Mouse (Mus musculus): ENCODE measurements around the gene Ctla2a.
"Not testable (repeated sequence)": the region's sequence is repeated elsewhere in the genome, so short reads cannot be mapped to it uniquely, and the experiment has no call there.

Gene Ctla2a

GRCm38 (mm10) chr13:60936500-60936901 is at the start of gene Ctla2a, which contains the start of gene Gm49391:
Gene Ctla2a (minus strand): TSS chr13:60936625.
Gene Gm49391 (minus strand): TSS chr13:60936571.
- peak; percentile 54 to 84 for DNase-seq

GRCm38 (mm10) chr13:60972319-60972718 is 35.9 kb upstream of the Ctla2a start:
- not testable (repeated sequence) for DNase-seq

GRCm38 (mm10) chr13:60963985-60964384 is 27.6 kb upstream of the Ctla2a start:
- not testable (repeated sequence) for DNase-seq

DNA sequence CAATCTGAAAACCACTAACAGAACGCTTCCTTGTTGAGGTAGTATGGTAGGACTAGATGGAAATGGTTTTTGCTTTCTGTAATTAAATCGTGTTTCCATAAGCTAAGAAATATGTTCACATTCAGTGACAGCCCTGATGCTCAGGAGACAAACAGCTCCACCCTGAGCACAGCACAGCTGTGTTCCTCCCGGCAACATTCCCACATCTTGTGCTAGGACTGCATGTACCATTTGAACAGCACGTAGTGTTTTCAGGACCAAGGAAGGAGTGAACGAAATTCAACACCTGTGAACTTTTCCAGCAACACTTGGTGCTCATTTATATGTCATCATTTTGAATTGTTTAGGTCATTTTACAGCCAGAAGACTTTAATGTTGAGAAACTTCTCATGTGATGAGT is 25.3 kb upstream of the Ctla2a start:
- peak in 1 of 2 experiments; percentile 40 for DNase-seq

DNA sequence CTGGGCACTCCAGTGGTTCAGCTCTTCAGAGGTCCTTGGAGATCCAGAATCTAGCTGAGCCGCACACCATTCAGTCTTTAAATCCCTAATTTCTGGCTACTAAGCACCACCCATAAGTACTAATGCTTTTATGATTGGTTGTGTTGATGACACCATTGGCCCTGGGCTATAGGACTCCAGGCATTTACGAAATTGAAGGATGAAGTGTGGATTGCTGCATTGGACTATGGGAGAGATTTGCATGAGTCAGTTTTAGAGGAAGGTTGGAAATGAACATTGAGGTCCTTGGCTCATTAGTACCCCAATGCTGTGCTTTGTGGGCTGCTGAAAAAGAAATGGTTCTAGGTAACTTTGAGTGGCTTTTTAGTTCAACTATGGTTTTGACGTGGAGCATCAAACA is 5.5 kb upstream of the Ctla2a start, which contains the start of gene Tpbpa:
Gene Tpbpa (minus strand): TSS at position 101 of the 400 bp plus-strand sequence.
- not testable (repeated sequence) for DNase-seq

- DNase-seq = not testable (repeated sequence)
These were observed 935 bp downstream of the Ctla2a start, which contains the start of gene Gm49393 for GRCm38 (mm10) chr13:60935490-60935889. Gene Gm49393 (minus strand): TSS chr13:60935590.

- not testable (repeated sequence) for DNase-seq
These were observed 31.6 kb downstream of the Ctla2a start, which contains the start of gene Tpbpb for GRCm38 (mm10) chr13:60904780-60905179. Gene Tpbpb (minus strand): TSS chr13:60904880.

DNA sequence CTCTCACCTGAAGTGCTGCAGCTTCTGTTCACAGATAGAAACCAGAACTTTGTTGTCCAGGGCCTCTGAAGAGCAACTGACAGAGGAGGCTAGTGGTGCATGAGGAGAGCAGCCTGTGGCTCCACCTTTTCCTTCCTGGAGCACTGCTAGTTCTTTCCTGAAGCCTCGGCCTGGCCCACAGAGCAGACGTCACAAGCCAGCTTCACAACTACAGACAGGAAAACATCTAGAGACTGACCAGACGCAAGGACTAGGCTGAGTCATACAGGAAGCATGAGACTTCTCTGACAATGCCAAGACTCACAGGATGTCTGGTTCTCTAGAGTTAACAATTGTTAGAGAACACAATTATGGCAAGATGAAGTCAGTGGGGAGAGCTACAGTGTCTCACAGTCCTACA is 39.1 kb downstream of the Ctla2a start, which contains the start of gene Ctla2b:
Gene Ctla2b (minus strand): TSS at position 120 of the 400 bp plus-strand sequence.
- peak; percentile 54 to 84 for DNase-seq

DNA sequence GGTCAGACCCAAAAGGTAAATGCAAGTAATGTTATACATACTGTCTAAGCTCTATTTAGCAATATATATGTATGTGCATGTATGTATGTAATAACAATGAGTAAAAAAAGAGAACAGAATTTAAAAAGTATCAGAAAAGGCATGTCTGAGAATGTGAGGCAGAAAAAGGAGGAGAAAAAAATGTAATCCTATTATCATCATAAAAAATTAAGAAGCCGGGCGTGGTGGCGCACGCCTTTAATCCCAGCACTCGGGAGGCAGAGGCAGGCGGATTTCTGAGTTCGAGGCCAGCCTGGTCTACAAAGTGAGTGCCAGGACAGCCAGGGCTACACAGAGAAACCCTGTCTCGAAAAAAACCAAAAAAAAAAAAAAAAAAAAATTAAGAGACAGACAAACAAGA is 39.6 kb downstream of the Ctla2a start, which contains the start of gene Gm49392:
Gene Gm49392 (minus strand): TSS at position 101 of the 400 bp plus-strand sequence.
- not testable (repeated sequence) for DNase-seq

- DNase-seq = no peak
These were observed 40.8 kb downstream of the Ctla2a start for GRCm38 (mm10) chr13:60895406-60896160.

DNA sequence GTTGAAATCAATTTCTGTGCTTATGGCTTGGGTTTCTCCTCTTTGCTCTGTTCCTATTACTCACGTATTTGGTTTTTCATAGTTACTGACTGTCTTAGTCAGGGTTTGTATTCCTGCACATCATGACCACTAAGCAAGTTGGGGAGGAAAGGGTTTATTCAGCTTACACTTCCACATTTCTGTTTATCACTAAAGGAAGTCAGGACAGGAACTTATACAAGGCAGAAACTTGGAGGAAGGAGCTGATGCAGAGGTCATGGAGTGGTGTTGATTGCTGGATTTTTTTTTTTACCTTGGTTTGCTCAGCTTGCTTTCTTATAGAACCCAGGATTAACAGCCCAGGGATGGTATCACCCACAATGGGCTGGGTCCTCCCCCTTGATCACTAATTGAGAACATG is 44.1 kb downstream of the Ctla2a start:
- DNase-seq = no peak
